Mouse (Mus musculus): ENCODE measurements around the gene Vasp. TPM values are rescaled to one million over a fixed set of nuclear protein-coding genes. Genes with fewer than 3 reads are reported as not detected.
A peak's percentile ranks its signal among the peaks of the same experiment; 100 is the strongest.

The Vasp gene
- total RNA-seq, 2 experiments from 2014 or later = 13.6 to 15.1 TPM

GRCm38 (mm10) chr7:19239986-19240385 lies 31.6 kb downstream of the Vasp start:
- DNase-seq (ENCODE audit: low spot score in 2 of 2) = no peak

GRCm38 (mm10) chr7:19239423-19239822 lies 32.2 kb downstream of the Vasp start:
- peak; percentile 94 to 97 for DNase-seq (ENCODE audit: low spot score in 2 of 2)

GRCm38 (mm10) chr7:19238344-19238743 lies 33.3 kb downstream of the Vasp start:
- DNase-seq (ENCODE audit: low spot score in 2 of 2) = no peak

- DNase-seq (ENCODE audit: low spot score in 2 of 2) = no peak
These were observed 35.2 kb downstream of the Vasp start for GRCm38 (mm10) chr7:19236411-19236810.

- no peak for DNase-seq (ENCODE audit: low spot score in 2 of 2)
These were observed 36.4 kb downstream of the Vasp start for GRCm38 (mm10) chr7:19235092-19235671.

GRCm38 (mm10) chr7:19234652-19235051 lies 37.0 kb downstream of the Vasp start:
- no peak for DNase-seq (ENCODE audit: low spot score in 2 of 2)

GRCm38 (mm10) chr7:19231849-19232248 lies 39.8 kb downstream of the Vasp start:
- DNase-seq (ENCODE audit: low spot score in 2 of 2) = no peak

- DNase-seq (ENCODE audit: low spot score in 2 of 2) = no peak
These were observed 40.7 kb downstream of the Vasp start for GRCm38 (mm10) chr7:19230899-19231298.

- no peak for DNase-seq (ENCODE audit: low spot score in 2 of 2)
These were observed 41.5 kb downstream of the Vasp start for GRCm38 (mm10) chr7:19230041-19230580.

GRCm38 (mm10) chr7:19229404-19229803 lies 42.2 kb downstream of the Vasp start:
- no peak for DNase-seq (ENCODE audit: low spot score in 2 of 2)

- no peak for DNase-seq (ENCODE audit: low spot score in 2 of 2)
These were observed 42.8 kb downstream of the Vasp start for GRCm38 (mm10) chr7:19228793-19229148.

GRCm38 (mm10) chr7:19227883-19228792 lies 43.5 kb downstream of the Vasp start, which contains the start of gene Opa3:
Gene Opa3 (plus strand): TSS chr7:19228334.
- peak; percentile 100 for DNase-seq (ENCODE audit: low spot score in 2 of 2)

GRCm38 (mm10) chr7:19226817-19227797 lies 44.5 kb downstream of the Vasp start:
- peak; percentile 26 to 41 for DNase-seq (ENCODE audit: low spot score in 2 of 2)

- no peak for DNase-seq (ENCODE audit: low spot score in 2 of 2)
These were observed 46.7 kb downstream of the Vasp start for GRCm38 (mm10) chr7:19224933-19225332.

- DNase-seq (ENCODE audit: low spot score in 2 of 2) = no peak
These were observed 48.7 kb downstream of the Vasp start for GRCm38 (mm10) chr7:19222875-19223274.

GRCm38 (mm10) chr7:19222189-19222588 lies 49.4 kb downstream of the Vasp start:
- DNase-seq (ENCODE audit: low spot score in 2 of 2) = no peak

- no peak for DNase-seq (ENCODE audit: low spot score in 2 of 2)
These were observed 51.6 kb downstream of the Vasp start for GRCm38 (mm10) chr7:19220061-19220460.

- no peak for DNase-seq (ENCODE audit: low spot score in 2 of 2)
These were observed 53.7 kb downstream of the Vasp start for GRCm38 (mm10) chr7:19217944-19218343.

- DNase-seq (ENCODE audit: low spot score in 2 of 2) = no peak
These were observed 54.1 kb downstream of the Vasp start for GRCm38 (mm10) chr7:19217492-19217891.

GRCm38 (mm10) chr7:19214940-19215339 lies 56.7 kb downstream of the Vasp start:
- no peak for DNase-seq (ENCODE audit: low spot score in 2 of 2)

- no peak for DNase-seq (ENCODE audit: low spot score in 2 of 2)
These were observed 57.2 kb downstream of the Vasp start for GRCm38 (mm10) chr7:19214369-19214768.

Measured in left cerebral cortex, adult 18-20 months (tissue).